Mouse (Mus musculus) C2C12 (cell line): ENCODE results near the gene Gdap1l1.

Experiments
- CEBPB ChIP-seq: IDR thresholded peaks from one replicate; pipeline ENCODE4 v1.6.1; 2011; ENCODE audit warnings: low read depth, mild to moderate bottlenecking, control low read depth, moderate library complexity
- CTCF ChIP-seq: IDR thresholded peaks from one replicate; pipeline ENCODE4 v1.5.1; 2011; ENCODE audit not compliant: control insufficient read depth, insufficient read depth, insufficient read length
- FOSL1 ChIP-seq: IDR thresholded peaks from one replicate; pipeline ENCODE4 v1.8.0; 2011; ENCODE audit warnings: mild to moderate bottlenecking, low read length; ENCODE audit not compliant: poor library complexity, insufficient read depth, severe bottlenecking
- MAX ChIP-seq: IDR thresholded peaks from one replicate; pipeline ENCODE4 v1.6.1; 2011; ENCODE audit warnings: mild to moderate bottlenecking, control low read depth
- MYOG ChIP-seq: IDR thresholded peaks from one replicate; pipeline ENCODE4 v1.6.1; 2011; ENCODE audit not compliant: control insufficient read depth, insufficient read length; ENCODE audit errors: extremely low read depth
- USF1 ChIP-seq: IDR thresholded peaks from one replicate; pipeline ENCODE4 v1.6.1; 2011; ENCODE audit warnings: low read depth, mild to moderate bottlenecking, control low read depth, moderate library complexity

DNA sequence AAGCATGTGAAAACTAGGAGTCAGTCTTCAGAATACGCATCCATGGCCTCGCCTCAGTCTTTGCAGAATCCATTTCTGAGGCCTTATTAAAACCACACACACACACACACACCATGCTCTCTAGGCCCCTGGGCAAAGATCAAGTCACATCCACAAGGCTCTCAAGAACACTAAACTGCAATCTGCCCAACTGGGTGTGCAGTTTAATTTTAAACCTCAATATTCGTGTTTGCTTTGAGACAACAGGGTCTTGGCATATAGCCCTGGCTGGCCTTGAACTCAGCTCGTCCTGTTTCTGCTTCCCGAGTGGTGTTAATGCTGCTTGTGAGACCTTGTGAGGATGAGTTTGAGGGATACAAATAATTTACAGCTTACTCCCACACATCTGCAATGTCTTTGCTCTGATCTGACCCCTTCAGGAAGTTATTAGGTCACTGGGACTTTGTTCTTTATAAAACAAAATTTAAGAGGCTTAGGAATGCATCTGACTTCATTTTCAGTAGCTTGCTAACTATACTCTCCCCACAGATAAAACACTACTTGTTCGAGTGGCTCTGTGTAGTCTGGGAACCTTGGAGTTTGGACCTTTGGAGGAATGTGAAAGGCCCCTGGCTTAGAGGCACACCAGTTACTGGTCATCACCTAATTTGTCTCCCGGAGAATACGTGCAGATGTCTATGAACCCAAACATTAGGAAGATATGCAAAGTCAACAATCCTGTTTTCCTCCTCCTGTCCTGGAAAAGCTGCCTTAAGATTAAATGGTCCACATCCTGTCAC is 34.0 kb upstream of the Gdap1l1 start:
- TF ChIP-seq MAX (no peak), CTCF (no peak), MYOG (no peak), CEBPB (no peak), FOSL1 (no peak), USF1 (no peak)
